Mouse (Mus musculus) MEL (cell line): ENCODE results near the gene Foxn3. TPM values are rescaled to one million over a fixed set of nuclear protein-coding genes. Genes with fewer than 3 reads are reported as not detected.

ENCODE experiments used
- DNase-seq: peaks from one replicate; pipeline ENCODE4 v3.0.0; 2011; ENCODE audit warnings: low read depth, low spot score
- H3K27ac ChIP-seq: 2 replicates; pipeline ENCODE4 v1.5.1; 2012; ENCODE audit warnings: low read depth, mild to moderate bottlenecking, control low read depth, low read length, moderate library complexity; ENCODE audit not compliant: control insufficient read depth
- H3K27me3 ChIP-seq, 2 experiments: fragments of 150-350 bp in 1 of 2; sonication (generic) in 1 of 2; 2 replicates each; pipeline ENCODE4 v1.6.1; 2012; ENCODE audit warnings: low read length in 2 of 2, mild to moderate bottlenecking in 2 of 2, improper control_type of control experiment in 1 of 2, moderate library complexity in 1 of 2; ENCODE audit not compliant: insufficient read depth in 2 of 2, control insufficient read depth in 1 of 2
- H3K36me3 ChIP-seq, 2 experiments: 2 replicates each; pipeline ENCODE4 v1.6.1; 2012 to 2014; ENCODE audit warnings: low read length in 2 of 2, improper control_type of control experiment in 1 of 2, inconsistent platforms in 1 of 2, mild to moderate bottlenecking in 1 of 2; ENCODE audit not compliant: insufficient read depth in 2 of 2, control insufficient read depth in 1 of 2
- H3K4me1 ChIP-seq, 2 experiments: fragments of 150-350 bp in 1 of 2; sonication (generic) in 1 of 2; 2 replicates each; pipeline ENCODE4 v1.6.1; 2012; ENCODE audit warnings: low read length in 2 of 2, improper control_type of control experiment in 1 of 2, mild to moderate bottlenecking in 1 of 2; ENCODE audit not compliant: insufficient read depth in 2 of 2, control insufficient read depth in 1 of 2
- H3K4me3 ChIP-seq, 2 experiments: fragments of 150-350 bp in 1 of 2; sonication (generic) in 1 of 2; 2 replicates each; pipeline ENCODE4 v1.5.1; 2012; ENCODE audit warnings: low read depth in 2 of 2, low read length in 2 of 2, mild to moderate bottlenecking in 2 of 2, moderate library complexity in 2 of 2, control low read depth in 1 of 2, improper control_type of control experiment in 1 of 2; ENCODE audit not compliant: control insufficient read depth in 1 of 2, insufficient read depth in 1 of 2
- H3K79me2 ChIP-seq: 2 replicates; pipeline ENCODE4 v1.6.1; 2012; ENCODE audit warnings: mild to moderate bottlenecking, low read length, moderate library complexity; ENCODE audit not compliant: control insufficient read depth, poor library complexity, insufficient read depth
- H3K9ac ChIP-seq: 2 replicates; pipeline ENCODE4 v1.6.1; 2012; ENCODE audit warnings: low read depth, mild to moderate bottlenecking, control low read depth, low read length, moderate library complexity; ENCODE audit not compliant: control insufficient read depth, poor library complexity, severe bottlenecking
- H3K9me3 ChIP-seq: fragments of 150-350 bp; sonication (generic); replicated peaks from 2 replicates; pipeline ENCODE4 v1.6.1; 2012; ENCODE audit warnings: mild to moderate bottlenecking, low read length, improper control_type of control experiment, moderate library complexity; ENCODE audit not compliant: insufficient read depth
- BHLHE40 ChIP-seq: IDR thresholded peaks from 2 replicates; pipeline ENCODE4 v1.6.1; 2012; ENCODE audit warnings: low read depth, mild to moderate bottlenecking, inconsistent platforms, low read length, improper control_type of control experiment, borderline replicate concordance
- CHD1 ChIP-seq: IDR thresholded peaks from 2 replicates; pipeline ENCODE4 v1.6.1; 2012; ENCODE audit warnings: low read depth, mild to moderate bottlenecking, inconsistent platforms, low read length, improper control_type of control experiment
- CHD2 ChIP-seq: IDR thresholded peaks from 2 replicates; pipeline ENCODE4 v1.6.1; 2011; ENCODE audit warnings: low read length, improper control_type of control experiment
- CTCF ChIP-seq, 3 experiments: IDR thresholded peaks in 2 of 3; conservative IDR thresholded peaks in 1 of 3; 2 replicates each; pipeline ENCODE4 v1.5.1; 2011 to 2012; ENCODE audit warnings: low read length in 3 of 3, low read depth in 2 of 3, mild to moderate bottlenecking in 2 of 3, improper control_type of control experiment in 1 of 3, inconsistent platforms in 1 of 3, mixed read lengths in 1 of 3, moderate library complexity in 1 of 3; ENCODE audit not compliant: control insufficient read depth in 1 of 3, insufficient read depth in 1 of 3, poor library complexity in 1 of 3, severe bottlenecking in 1 of 3
- E2F4 ChIP-seq: IDR thresholded peaks from 2 replicates; pipeline ENCODE4 v1.6.1; 2011; ENCODE audit warnings: low read depth, low read length, improper control_type of control experiment, borderline replicate concordance
- ELF1 ChIP-seq: IDR thresholded peaks from 2 replicates; pipeline ENCODE4 v1.6.1; 2014; ENCODE audit warnings: low read depth, mild to moderate bottlenecking, inconsistent platforms, low read length, improper control_type of control experiment, moderate library complexity
- ETS1 ChIP-seq: IDR thresholded peaks from 2 replicates; pipeline ENCODE4 v1.6.1; 2012; ENCODE audit warnings: low read depth, mild to moderate bottlenecking, inconsistent platforms, low read length, improper control_type of control experiment, moderate library complexity
- GABPA ChIP-seq: IDR thresholded peaks from 2 replicates; pipeline ENCODE4 v1.6.1; 2012; ENCODE audit warnings: low read depth, mild to moderate bottlenecking, inconsistent platforms, low read length, improper control_type of control experiment, moderate library complexity
- HCFC1 ChIP-seq: IDR thresholded peaks from 2 replicates; pipeline ENCODE4 v1.6.1; 2012; ENCODE audit warnings: low read depth, mild to moderate bottlenecking, inconsistent platforms, low read length, improper control_type of control experiment, moderate library complexity
- JUND ChIP-seq: IDR thresholded peaks from 2 replicates; pipeline ENCODE4 v1.6.1; 2011; ENCODE audit warnings: low read depth, mild to moderate bottlenecking, improper control_type of control experiment, low read length
- KAT2A ChIP-seq: conservative IDR thresholded peaks from 2 replicates; pipeline ENCODE4 v1.6.1; 2012; ENCODE audit warnings: low read depth, low read length, improper control_type of control experiment, inconsistent platforms
- MAFK ChIP-seq: IDR thresholded peaks from 2 replicates; pipeline ENCODE4 v1.6.1; 2011; ENCODE audit warnings: low read depth, mild to moderate bottlenecking, low read length, improper control_type of control experiment, borderline replicate concordance
- MEF2A ChIP-seq: IDR thresholded peaks from 2 replicates; pipeline ENCODE4 v1.6.1; 2014; ENCODE audit warnings: low read depth, mild to moderate bottlenecking, inconsistent platforms, low read length, improper control_type of control experiment; ENCODE audit not compliant: poor library complexity, insufficient replicate concordance, severe bottlenecking; ENCODE audit errors: extremely low read depth
- MXI1 ChIP-seq: IDR thresholded peaks from 2 replicates; pipeline ENCODE4 v1.6.1; 2011; ENCODE audit warnings: mild to moderate bottlenecking, low read depth, low read length, improper control_type of control experiment
- MYB ChIP-seq: IDR thresholded peaks from 2 replicates; pipeline ENCODE4 v1.6.1; 2011; ENCODE audit warnings: mild to moderate bottlenecking, low read depth, low read length, improper control_type of control experiment
- MYC ChIP-seq: IDR thresholded peaks from 2 replicates; pipeline ENCODE4 v1.6.1; 2011; ENCODE audit warnings: low read depth, mild to moderate bottlenecking, low read length, improper control_type of control experiment, moderate library complexity
- NELFE ChIP-seq: IDR thresholded peaks from 2 replicates; pipeline ENCODE4 v1.6.1; 2011; ENCODE audit warnings: low read depth, low read length, improper control_type of control experiment
- NRF1 ChIP-seq: IDR thresholded peaks from 2 replicates; pipeline ENCODE4 v1.6.1; 2014; ENCODE audit warnings: low read depth, mild to moderate bottlenecking, inconsistent platforms, low read length, improper control_type of control experiment, moderate library complexity; ENCODE audit not compliant: poor library complexity, insufficient read depth, severe bottlenecking
- POLR2A ChIP-seq, 2 experiments: IDR thresholded peaks; 2 replicates each; pipeline ENCODE4 v1.6.1; 2011 to 2012; ENCODE audit warnings: low read length in 2 of 2, mild to moderate bottlenecking in 2 of 2, control low read depth in 1 of 2, improper control_type of control experiment in 1 of 2, low read depth in 1 of 2, moderate library complexity in 1 of 2; ENCODE audit not compliant: control insufficient read depth in 1 of 2, insufficient read depth in 1 of 2, poor library complexity in 1 of 2
- POLR2AphosphoS2 ChIP-seq: IDR thresholded peaks from 2 replicates; pipeline ENCODE4 v1.6.1; 2011; ENCODE audit warnings: low read length, improper control_type of control experiment
- RAD21 ChIP-seq: IDR thresholded peaks from 2 replicates; pipeline ENCODE4 v1.6.1; 2011; ENCODE audit warnings: mild to moderate bottlenecking, low read depth, low read length, improper control_type of control experiment
- SIN3A ChIP-seq: IDR thresholded peaks from 2 replicates; pipeline ENCODE4 v1.6.1; 2012; ENCODE audit warnings: low read length, improper control_type of control experiment, inconsistent platforms
- SMC3 ChIP-seq: IDR thresholded peaks from 2 replicates; pipeline ENCODE4 v1.6.1; 2011; ENCODE audit warnings: low read depth, low read length, improper control_type of control experiment
- TAL1 ChIP-seq: IDR thresholded peaks from 2 replicates; pipeline ENCODE4 v1.6.1; 2012; ENCODE audit warnings: mild to moderate bottlenecking, inconsistent platforms, low read length, moderate library complexity, mixed read lengths
- UBTF ChIP-seq: IDR thresholded peaks from 2 replicates; pipeline ENCODE4 v1.6.1; 2012; ENCODE audit warnings: low read depth, mild to moderate bottlenecking, inconsistent platforms, low read length, improper control_type of control experiment, moderate library complexity, borderline replicate concordance; ENCODE audit not compliant: insufficient read depth
- USF1 ChIP-seq: IDR thresholded peaks from 2 replicates; pipeline ENCODE4 v1.6.1; 2014; ENCODE audit warnings: low read depth, mild to moderate bottlenecking, inconsistent platforms, low read length, improper control_type of control experiment, moderate library complexity
- USF2 ChIP-seq, 2 experiments: IDR thresholded peaks; 2 replicates each; pipeline ENCODE4 v1.6.1; 2011 to 2012; ENCODE audit warnings: improper control_type of control experiment in 2 of 2, low read length in 2 of 2, borderline replicate concordance in 1 of 2, inconsistent platforms in 1 of 2, low read depth in 1 of 2, mild to moderate bottlenecking in 1 of 2; ENCODE audit not compliant: insufficient read depth in 1 of 2
- ZC3H11A ChIP-seq: IDR thresholded peaks from 2 replicates; pipeline ENCODE4 v1.6.1; 2012; ENCODE audit warnings: low read depth, mild to moderate bottlenecking, inconsistent platforms, low read length, improper control_type of control experiment
- ZKSCAN1 ChIP-seq: IDR thresholded peaks from 2 replicates; pipeline ENCODE4 v1.6.1; 2012; ENCODE audit warnings: low read depth, mild to moderate bottlenecking, inconsistent platforms, low read length, improper control_type of control experiment, moderate library complexity
- ZMIZ1 ChIP-seq: IDR thresholded peaks from 2 replicates; pipeline ENCODE4 v1.6.1; 2012; ENCODE audit warnings: low read depth, mild to moderate bottlenecking, inconsistent platforms, low read length, improper control_type of control experiment, moderate library complexity
- polyA plus RNA-seq, 2 experiments: library from polyadenylated mRNA; stranded (reverse) in 1 of 2; unstranded in 1 of 2; fragments of >175 nt in 1 of 2; fragments of >200 nt in 1 of 2; gene quantifications; 2 replicates each; pipeline versions ENCODE4 v1.2.1 to v1.2.4; 2012; ENCODE audit warnings: low replicate concordance in 2 of 2, low read depth in 1 of 2; ENCODE audit not compliant: insufficient read length in 2 of 2, insufficient read depth in 1 of 2, missing spikeins in 1 of 2
- total RNA-seq: library from RNA; depleted of rRNA; stranded (reverse); fragments of 300-350 nt; gene quantifications from 2 replicates; pipeline ENCODE4 v1.2.3, GENCODE M21; 2012

Foxn3 gene
- total and polyA plus RNA-seq, 3 experiments, result 15.5 to 22.8 TPM; not detected in 1

- no peak for TF ChIP-seq SIN3A
- TF ChIP-seq TAL1, result no peak
- no peak for TF ChIP-seq JUND
- no peak for TF ChIP-seq HCFC1
- TF ChIP-seq KAT2A, result no peak
- TF ChIP-seq MYB, result no peak
- no peak for TF ChIP-seq ETS1
- TF ChIP-seq MYC, result no peak
- no peak for TF ChIP-seq SMC3
- TF ChIP-seq ELF1, result no peak
- TF ChIP-seq CHD2, result no peak
- TF ChIP-seq GABPA, result no peak
- TF ChIP-seq NELFE, result no peak
- TF ChIP-seq MEF2A, result no peak
- no peak for TF ChIP-seq CHD1
- TF ChIP-seq ZMIZ1, result no peak
- TF ChIP-seq USF1, result no peak
- no peak for TF ChIP-seq POLR2AphosphoS2
- Histone ChIP-seq H3K9ac (no peak overlapping the region), H3K27me3 (no peaks in the 10 kb centered on the region), H3K27ac (no peak overlapping the region), H3K79me2 (no peaks in the 10 kb centered on the region), H3K36me3 (peaks cover 0 to 3% of the 10 kb centered on the region in 2 experiments; a peak in 2 of 4 replicates), H3K4me1 (peaks cover 5% of the 10 kb centered on the region in 2 experiments; a peak in 3 of 4 replicates), H3K4me3 (no peak overlapping the region), H3K9me3 (no peaks in the 10 kb centered on the region)
- DNase-seq, result no peak
These were observed 264.4 kb downstream of the Foxn3 start for GRCm38 (mm10) chr12:99298851-99299600.

DNA sequence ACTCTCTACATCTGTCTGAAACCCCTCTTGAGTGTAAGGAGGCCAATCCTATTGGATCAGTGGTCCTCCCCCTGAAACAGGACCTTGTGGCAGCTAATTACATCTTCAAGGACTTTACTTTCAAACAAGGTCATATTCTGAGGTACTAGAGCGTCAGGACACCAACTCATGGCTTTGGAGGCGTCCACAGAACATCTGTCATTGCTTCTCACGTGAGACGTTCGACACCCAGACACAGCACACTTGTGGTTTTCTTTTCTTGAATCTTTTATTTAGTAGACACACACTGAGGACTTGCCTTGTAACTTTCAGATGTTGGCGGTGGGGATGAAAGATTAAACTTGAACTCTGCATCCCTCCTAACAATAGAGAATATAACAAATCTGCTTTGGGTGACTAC is 265.1 kb downstream of the Foxn3 start:
- Histone ChIP-seq H3K9me3 (no peaks in the 10 kb centered on the region), H3K27ac (no peak overlapping the region), H3K36me3 (peaks cover 0 to 7% of the 10 kb centered on the region in 2 experiments; a peak in 2 of 4 replicates), H3K4me1 (peaks cover 5 to 9% of the 10 kb centered on the region in 2 experiments), H3K9ac (no peak overlapping the region), H3K79me2 (no peaks in the 10 kb centered on the region), H3K27me3 (no peaks in the 10 kb centered on the region), H3K4me3 (no peak overlapping the region)
- DNase-seq, result no peak
- TF ChIP-seq POLR2A (IDR thresholded peaks at IDR 0.05; ENCODE audit: control insufficient read depth in 1 of 2, insufficient read depth in 1 of 2, low read depth in 1 of 2, low read length in 2 of 2, poor library complexity in 1 of 2) (no peak), SIN3A (no peak), RAD21 (no peak), MEF2A (no peak), NRF1 (no peak), BHLHE40 (no peak), UBTF (no peak), E2F4 (no peak), CTCF (IDR thresholded peaks at IDR 0.05 in 2 of 3, conservative IDR thresholded peaks at IDR 0.05 in 1 of 3; ENCODE audit: control insufficient read depth in 1 of 3, insufficient read depth in 1 of 3, low read depth in 2 of 3, low read length in 3 of 3, poor library complexity in 1 of 3, severe bottlenecking in 1 of 3) (no peak), MAFK (no peak), JUND (no peak), USF2 (IDR thresholded peaks at IDR 0.05; ENCODE audit: borderline replicate concordance in 1 of 2, insufficient read depth in 1 of 2, low read depth in 1 of 2, low read length in 2 of 2) (no peak), ZC3H11A (no peak), ZKSCAN1 (no peak), HCFC1 (no peak), GABPA (no peak), POLR2AphosphoS2 (no peak), MXI1 (no peak)
